Mouse (Mus musculus) embryonic facial prominence, embryonic 15.5 days (tissue): ENCODE results near the gene Hist1h2bh. TPM values are rescaled to one million over a fixed set of nuclear protein-coding genes. Genes with fewer than 3 reads are reported as not detected.
"Not testable (repeated sequence)": the region's sequence is repeated elsewhere in the genome, so short reads cannot be mapped to it uniquely, and the experiment has no call there.

Source experiments
- ATAC-seq: fragments of 200-750 bp; cut with Nextera tagmentation; 2 replicates; pipeline ENCODE4 v1.8.0; 2017; ENCODE audit warnings: low read depth, moderate TSS enrichment; ENCODE audit not compliant: insufficient number of reproducible peaks, low FRiP score, low TSS enrichment
- H3K27ac ChIP-seq: fragments of 300-500 bp; sonication (generic); replicated peaks from 2 replicates; pipeline ENCODE4 v1.5.1; 2015; ENCODE audit warnings: mild to moderate bottlenecking, inconsistent platforms
- H3K27me3 ChIP-seq: fragments of 300-500 bp; sonication (generic); 2 replicates; pipeline ENCODE4 v1.6.1; 2015; ENCODE audit warnings: inconsistent platforms
- H3K36me3 ChIP-seq: fragments of 300-500 bp; sonication (generic); 2 replicates; pipeline ENCODE4 v1.6.1; 2015; ENCODE audit warnings: mild to moderate bottlenecking, inconsistent platforms
- H3K4me1 ChIP-seq: fragments of 300-500 bp; sonication (generic); 2 replicates; pipeline ENCODE4 v1.6.1; 2015; ENCODE audit warnings: inconsistent platforms
- H3K4me2 ChIP-seq: fragments of 300-500 bp; sonication (generic); replicated peaks from 2 replicates; pipeline ENCODE4 v1.6.1; 2015; ENCODE audit warnings: mild to moderate bottlenecking, inconsistent platforms
- H3K4me3 ChIP-seq: fragments of 300-500 bp; sonication (generic); replicated peaks from 2 replicates; pipeline ENCODE4 v1.5.1; 2015; ENCODE audit warnings: mild to moderate bottlenecking, inconsistent platforms
- H3K9ac ChIP-seq: fragments of 300-500 bp; sonication (generic); 2 replicates; pipeline ENCODE4 v1.6.1; 2015; ENCODE audit warnings: inconsistent platforms
- H3K9me3 ChIP-seq: fragments of 300-500 bp; sonication (generic); replicated peaks from 2 replicates; pipeline ENCODE4 v1.6.1; 2016; ENCODE audit warnings: inconsistent platforms
- WGBS: fragments of 180-500 bp; shearing (Covaris S2); methylation state at CpG from one replicate; pipeline ENCODE4 v1.1.7; 2015; 5-methylcytosine and 5-hydroxymethylcytosine counted together
- polyA plus RNA-seq: library from polyadenylated mRNA; unstranded; fragments of >200 nt; fragmentation: Nextera tagmentation; extraction: Ambion mirVana; gene quantifications from 2 replicates; pipeline ENCODE4 v1.2.1, GENCODE M21; 2015

Gene Hist1h2bh
- polyA plus RNA-seq, 1 experiment from 2014 or later, result 1.0 TPM

DNA sequence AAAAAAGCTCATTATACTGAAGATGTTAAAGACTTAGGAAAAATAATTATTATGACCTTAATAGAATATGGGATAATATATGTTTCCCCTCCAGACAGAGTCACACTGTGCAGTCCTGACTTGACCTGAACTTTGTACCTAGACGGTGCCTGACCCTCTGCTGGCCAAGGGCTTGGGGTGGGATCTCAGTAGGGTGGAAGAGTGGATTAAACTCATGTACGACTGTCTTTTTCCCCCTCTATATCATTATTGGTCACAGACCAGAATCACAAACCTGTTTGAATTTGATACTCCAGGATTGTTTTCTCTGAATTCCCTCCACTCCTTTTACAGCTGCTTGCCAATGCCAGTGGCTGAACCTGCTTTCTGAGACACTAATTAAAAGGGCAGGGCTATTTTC, 17.5 kb upstream of the Hist1h2bh start:
- H3K27ac ChIP-seq, result 0 out of 2 replicates have a peak overlapping the region, but pooled peaks have one; percentile 51
- H3K27me3 ChIP-seq, H3K36me3 ChIP-seq, H3K9me3 ChIP-seq, H3K4me1 ChIP-seq, H3K4me2 ChIP-seq, H3K4me3 ChIP-seq, ATAC-seq, H3K9ac ChIP-seq: not testable (repeated sequence)
- WGBS, result 14% methylated on average over 2 of the region's 2 CpGs

DNA sequence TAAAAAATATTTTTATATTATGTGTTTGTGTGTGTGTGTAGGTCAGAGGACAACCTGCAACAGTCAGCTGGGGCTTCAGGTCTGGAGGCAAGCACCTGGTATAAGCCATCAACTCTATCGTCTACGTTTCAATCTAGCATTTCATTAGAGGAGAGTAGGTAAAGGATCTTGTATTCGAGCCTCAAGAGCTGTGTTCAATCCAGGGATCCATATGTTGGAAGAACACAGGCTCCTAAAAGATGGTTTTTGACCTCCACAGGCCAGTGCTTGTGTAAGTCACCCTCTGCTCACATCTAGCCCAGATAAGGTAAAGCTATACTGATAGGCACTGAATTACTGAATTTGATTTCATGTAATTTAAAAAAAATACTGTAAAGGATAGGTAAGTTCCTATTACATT, 13.7 kb upstream of the Hist1h2bh start:
- no peak overlapping the region for H3K9ac ChIP-seq
- H3K27me3 ChIP-seq, result no peaks in the 10 kb centered on the region
- 45% methylated on average over 3 of the region's 3 CpGs for WGBS
- H3K27ac ChIP-seq, result peak overlapping the region; percentile 98
- H3K4me1 ChIP-seq, result peaks cover 19% of the 10 kb centered on the region
- no peak overlapping the region for H3K4me3 ChIP-seq
- H3K36me3 ChIP-seq, result no peaks in the 10 kb centered on the region
- no peaks in the 10 kb centered on the region for H3K9me3 ChIP-seq
- no peak for ATAC-seq
- peak overlapping the region; percentile 93; the same call in 1 of the 2 replicates for H3K4me2 ChIP-seq

DNA sequence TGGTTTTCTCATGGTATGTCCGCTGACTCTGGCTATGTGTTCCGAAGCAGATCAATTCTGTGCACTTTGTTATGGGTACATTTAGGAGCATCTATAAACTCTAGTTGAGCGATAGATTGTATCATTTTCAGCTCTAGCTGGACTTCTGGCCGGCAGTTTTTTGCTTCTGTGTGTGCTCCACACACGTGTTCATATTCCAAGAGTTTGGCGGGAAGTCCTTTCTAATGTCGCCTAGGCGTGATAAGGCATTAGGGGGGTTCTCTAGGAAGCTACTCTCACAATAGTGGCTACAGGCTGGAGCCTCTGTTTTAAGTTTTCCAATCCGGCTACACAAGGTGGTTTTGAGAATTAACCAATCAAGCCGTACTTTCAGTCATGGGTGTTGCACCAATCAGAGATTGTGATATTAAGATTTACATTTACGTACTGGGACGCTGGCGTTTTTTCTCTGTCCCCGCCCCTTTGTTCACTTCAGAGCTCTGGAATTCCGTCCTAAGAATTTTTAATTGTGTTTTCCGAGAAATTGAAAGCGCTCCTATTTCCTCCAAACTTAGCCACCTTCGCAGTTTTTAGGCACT, 12.7 kb upstream of the Hist1h2bh start:
- H3K4me3 ChIP-seq, result peak overlapping the region; percentile 55
- no peaks in the 10 kb centered on the region for H3K36me3 ChIP-seq
- no peaks in the 10 kb centered on the region for H3K9me3 ChIP-seq
- peak overlapping the region; percentile 98 for H3K27ac ChIP-seq
- H3K4me1 ChIP-seq, result peaks cover 22% of the 10 kb centered on the region
- peak overlapping the region; percentile 93 for H3K4me2 ChIP-seq
- under 1% methylated on average over 18 of the region's 18 CpGs for WGBS
- H3K27me3 ChIP-seq, result no peaks in the 10 kb centered on the region
- peak; percentile 77 for ATAC-seq
- H3K9ac ChIP-seq, result peak overlapping the region; percentile 58

- Histone ChIP-seq H3K36me3 (no peaks in the 10 kb centered on the region), H3K4me3 (peak overlapping the region; percentile 55), H3K4me2 (peak overlapping the region; percentile 93), H3K9ac (peak overlapping the region; percentile 58), H3K27me3 (no peaks in the 10 kb centered on the region), H3K27ac (peak overlapping the region; percentile 98), H3K9me3 (no peaks in the 10 kb centered on the region), H3K4me1 (peaks cover 27% of the 10 kb centered on the region)
- peak; percentile 89 for ATAC-seq
- under 1% methylated on average over 54 of the region's 54 CpGs for WGBS
Observed at GRCm38 (mm10) chr13:23554925-23555838, 12.0 kb upstream of the Hist1h2bh start.

- H3K4me3 ChIP-seq, result peak overlapping the region; percentile 55
- peak overlapping the region; percentile 93 for H3K4me2 ChIP-seq
- peak overlapping the region; percentile 98 for H3K27ac ChIP-seq
- no peak for ATAC-seq
- 0 out of 2 replicates have a peak overlapping the region, but pooled peaks have one; percentile 21 for H3K9ac ChIP-seq
- H3K4me1 ChIP-seq, result peaks cover 27% of the 10 kb centered on the region
- H3K36me3 ChIP-seq, result no peaks in the 10 kb centered on the region
- H3K27me3 ChIP-seq, result no peaks in the 10 kb centered on the region
- 22% methylated on average over 9 of the region's 9 CpGs for WGBS
- H3K9me3 ChIP-seq, result no peaks in the 10 kb centered on the region
Observed at GRCm38 (mm10) chr13:23554393-23554792, 11.2 kb upstream of the Hist1h2bh start.

DNA sequence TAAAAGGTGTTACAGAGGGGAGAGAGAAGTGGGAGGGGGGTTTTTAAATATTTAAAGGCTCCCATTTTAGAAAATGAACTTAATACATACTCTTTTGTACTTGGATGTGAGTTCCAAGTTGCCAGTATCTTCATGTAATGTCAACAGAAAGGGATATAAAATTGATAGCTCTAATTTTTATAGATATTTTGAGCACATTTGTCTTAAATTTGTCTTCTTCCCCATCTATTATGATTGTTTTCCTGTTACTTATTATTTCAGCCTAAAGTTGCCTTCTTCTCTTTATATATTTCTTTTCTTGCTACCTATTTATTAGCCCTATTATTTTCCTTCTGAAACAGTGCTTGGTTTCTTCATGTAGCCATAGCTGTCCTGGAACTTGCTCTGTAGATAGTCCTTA, 9.8 kb upstream of the Hist1h2bh start, which contains the start of gene Hist1h1d:
Gene Hist1h1d (plus strand): TSS at position 301 of the 400 bp plus-strand sequence.
- H3K27ac ChIP-seq, result peak within 1 kb of the TSS; percentile 98
- no peak within 1 kb of the TSS for H3K4me3 ChIP-seq
- H3K4me2 ChIP-seq, result peak within 1 kb of the TSS; percentile 93; the same call in 1 of the 2 replicates

GRCm38 (mm10) chr13:23551931-23552914, 9.0 kb upstream of the Hist1h2bh start:
- WGBS, result 55% methylated on average over 8 of the region's 8 CpGs
- Histone ChIP-seq H3K9ac (no peak overlapping the region), H3K4me3 (peak overlapping the region; percentile 51), H3K36me3 (no peaks in the 10 kb centered on the region), H3K27me3 (no peaks in the 10 kb centered on the region), H3K4me1 (peaks cover 27% of the 10 kb centered on the region), H3K9me3 (no peaks in the 10 kb centered on the region), H3K4me2 (peak overlapping the region; percentile 61), H3K27ac (peak overlapping the region; percentile 92)
- ATAC-seq, result no peak

More for the DNA sequence above, 9.8 kb upstream of the Hist1h2bh start, which contains the start of gene Hist1h1d:
- no peaks in the 10 kb centered on the region for H3K36me3 ChIP-seq
- peaks cover 27% of the 10 kb centered on the region for H3K4me1 ChIP-seq
- no peak within 1 kb of the TSS for H3K9ac ChIP-seq
- ATAC-seq, result no peak
- no peaks in the 10 kb centered on the region for H3K27me3 ChIP-seq
- no peaks in the 10 kb centered on the region for H3K9me3 ChIP-seq

DNA sequence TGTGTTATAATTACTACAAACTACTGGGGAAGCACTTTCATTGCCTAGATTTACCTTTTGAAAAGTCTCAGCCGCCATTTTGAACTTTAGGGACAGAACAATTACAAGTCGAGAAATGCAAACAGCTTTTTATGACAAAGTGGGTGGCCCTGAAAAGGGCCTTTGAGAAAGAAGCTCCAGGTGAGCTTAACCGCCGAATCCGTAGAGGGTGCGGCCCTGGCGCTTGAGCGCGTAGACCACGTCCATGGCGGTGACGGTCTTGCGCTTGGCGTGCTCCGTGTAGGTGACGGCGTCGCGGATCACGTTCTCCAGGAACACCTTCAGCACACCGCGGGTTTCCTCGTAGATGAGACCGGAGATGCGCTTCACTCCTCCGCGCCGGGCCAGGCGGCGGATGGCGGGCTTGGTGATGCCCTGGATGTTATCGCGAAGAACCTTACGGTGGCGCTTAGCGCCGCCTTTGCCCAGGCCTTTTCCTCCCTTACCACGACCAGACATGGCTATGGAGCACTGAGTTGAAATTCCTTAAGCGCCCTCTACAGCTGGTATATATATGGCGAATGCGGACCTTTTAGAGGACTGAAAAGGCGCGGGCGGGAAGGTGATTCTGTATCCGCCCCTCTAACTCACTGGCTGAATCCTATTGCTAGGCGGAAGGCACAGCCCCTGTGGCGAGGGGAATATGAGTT, 8.1 kb upstream of the Hist1h2bh start, which contains the start of gene Hist1h4f:
Gene Hist1h4f (minus strand): TSS at position 503 of the 689 bp plus-strand sequence.
- H3K27me3 ChIP-seq, H3K9me3 ChIP-seq, H3K36me3 ChIP-seq: not testable (repeated sequence)
- ATAC-seq, result peak; percentile 89
- WGBS, result under 1% methylated on average over 47 of the region's 47 CpGs
- peak within 1 kb of the TSS; percentile 28; the same call in 1 of the 2 replicates for H3K9ac ChIP-seq
- peak within 1 kb of the TSS; percentile 92 for H3K27ac ChIP-seq
- peak within 1 kb of the TSS; percentile 61 for H3K4me2 ChIP-seq
- peaks cover 23% of the 10 kb centered on the region for H3K4me1 ChIP-seq
- peak within 1 kb of the TSS; percentile 51 for H3K4me3 ChIP-seq

DNA sequence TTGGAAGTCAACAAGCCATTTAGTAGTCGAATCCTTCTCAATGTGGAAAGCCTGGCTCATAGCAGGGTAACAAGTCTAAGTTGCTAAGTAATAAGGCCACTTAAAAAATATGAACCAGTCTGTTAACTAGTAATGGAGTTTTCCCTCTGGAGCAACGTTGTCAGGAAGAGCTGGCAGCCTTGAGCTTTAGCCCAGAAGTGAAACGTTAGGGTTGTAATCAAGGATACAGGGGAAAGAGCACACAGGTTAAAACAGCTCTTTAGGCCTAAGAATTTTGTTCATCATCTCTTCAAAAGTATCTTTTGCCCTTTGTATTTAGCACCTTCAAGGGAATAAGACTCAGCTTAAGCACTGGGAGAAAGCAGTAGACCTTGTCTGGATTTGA, 7.6 kb upstream of the Hist1h2bh start:
- WGBS, result 8% methylated on average over 3 of the region's 3 CpGs
- peak overlapping the region; percentile 61 for H3K4me2 ChIP-seq
- peak overlapping the region; percentile 28; the same call in 1 of the 2 replicates for H3K9ac ChIP-seq
- H3K27me3 ChIP-seq, result no peaks in the 10 kb centered on the region
- H3K4me3 ChIP-seq, result peak overlapping the region; percentile 51
- no peaks in the 10 kb centered on the region for H3K9me3 ChIP-seq
- H3K4me1 ChIP-seq, result peaks cover 22% of the 10 kb centered on the region
- H3K36me3 ChIP-seq, result no peaks in the 10 kb centered on the region
- no peak for ATAC-seq
- peak overlapping the region; percentile 92 for H3K27ac ChIP-seq

DNA sequence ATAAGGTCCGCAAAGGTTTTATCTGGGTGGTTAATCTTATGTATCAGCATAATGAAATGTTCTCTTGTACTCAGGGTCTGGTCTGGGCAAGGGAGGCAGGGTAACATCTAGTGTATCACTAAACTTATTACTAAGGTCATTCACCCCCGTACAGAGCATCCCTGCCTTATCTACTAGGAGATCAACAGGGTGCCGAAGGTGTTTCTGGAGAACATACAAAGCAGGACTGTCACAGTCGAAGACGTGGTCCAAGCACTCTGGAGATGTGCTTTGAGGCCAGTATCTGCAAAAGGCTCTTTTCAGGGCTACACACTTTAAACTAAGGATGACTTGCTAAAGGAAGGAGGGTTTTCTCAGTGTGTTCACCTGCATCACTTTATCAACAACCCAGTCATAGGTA, 3.5 kb upstream of the Hist1h2bh start:
- ATAC-seq, result no peak
- no peak overlapping the region for H3K27ac ChIP-seq
- H3K4me2 ChIP-seq, result no peak overlapping the region
- H3K36me3 ChIP-seq, result no peaks in the 10 kb centered on the region
- 75% methylated on average over 5 of the region's 5 CpGs for WGBS
- H3K4me3 ChIP-seq, result no peak overlapping the region
- no peaks in the 10 kb centered on the region for H3K9me3 ChIP-seq
- H3K9ac ChIP-seq, result no peak overlapping the region
- H3K27me3 ChIP-seq, result no peaks in the 10 kb centered on the region
- peaks cover 12% of the 10 kb centered on the region; the same call in 1 of the 2 replicates for H3K4me1 ChIP-seq
